Mouse (Mus musculus) thymus, postnatal 0 days (tissue): Measurements from ENCODE around the gene Med16. TPM values are rescaled to one million over a fixed set of nuclear protein-coding genes. Genes with fewer than 3 reads are reported as not detected.
A peak's percentile ranks its signal among the peaks of the same experiment; 100 is the strongest.
"Not testable (repeated sequence)": the region's sequence is repeated elsewhere in the genome, so short reads cannot be mapped to it uniquely, and the experiment has no call there.

Experiments used
- DNase-seq: peaks from one replicate; pipeline ENCODE4 v3.0.0-alpha.2; 2015; ENCODE audit warnings: low spot score
- polyA plus RNA-seq: library from polyadenylated mRNA; unstranded; fragments of >200 nt; fragmentation: Nextera tagmentation; extraction: Ambion mirVana; gene quantifications from 2 replicates; pipeline ENCODE4 v1.2.1, GENCODE M21; 2015

The Med16 gene
- polyA plus RNA-seq, 1 experiment from 2014 or later: 39.1 TPM

- not testable (repeated sequence) for DNase-seq
Measured at GRCm38 (mm10) chr10:79884938-79885337, 23.8 kb downstream of the Med16 start.

- DNase-seq: no peak
Measured at GRCm38 (mm10) chr10:79884446-79884845, 24.3 kb downstream of the Med16 start.

GRCm38 (mm10) chr10:79883297-79884084 lies 25.2 kb downstream of the Med16 start:
- DNase-seq: peak; percentile 78

- no peak for DNase-seq
Measured at GRCm38 (mm10) chr10:79881981-79882380, 26.7 kb downstream of the Med16 start.

GRCm38 (mm10) chr10:79880721-79881120 lies 28.0 kb downstream of the Med16 start:
- DNase-seq: no peak

GRCm38 (mm10) chr10:79879527-79879926 lies 29.2 kb downstream of the Med16 start:
- DNase-seq: no peak

GRCm38 (mm10) chr10:79877757-79878156 lies 31.0 kb downstream of the Med16 start:
- no peak for DNase-seq

- no peak for DNase-seq
Measured at GRCm38 (mm10) chr10:79877174-79877573, 31.5 kb downstream of the Med16 start.

- peak; percentile 31 for DNase-seq
Measured at GRCm38 (mm10) chr10:79874290-79874862, 34.3 kb downstream of the Med16 start, which contains the start of the genes Prtn3 and Plppr3. Gene Prtn3 (plus strand): TSS chr10:79874476. Gene Plppr3 (minus strand): TSS chr10:79874634.

GRCm38 (mm10) chr10:79873715-79874289 lies 34.9 kb downstream of the Med16 start:
- no peak for DNase-seq

GRCm38 (mm10) chr10:79873313-79873712 lies 35.4 kb downstream of the Med16 start:
- no peak for DNase-seq

GRCm38 (mm10) chr10:79872862-79873261 lies 35.9 kb downstream of the Med16 start:
- no peak for DNase-seq

- DNase-seq: no peak
Measured at GRCm38 (mm10) chr10:79871845-79872244, 36.9 kb downstream of the Med16 start.

- DNase-seq: no peak
Measured at GRCm38 (mm10) chr10:79866601-79867000, 42.1 kb downstream of the Med16 start.

- DNase-seq: no peak
Measured at GRCm38 (mm10) chr10:79865801-79866295, 42.9 kb downstream of the Med16 start.

- no peak for DNase-seq
Measured at GRCm38 (mm10) chr10:79865189-79865601, 43.5 kb downstream of the Med16 start.

- no peak for DNase-seq
Measured at GRCm38 (mm10) chr10:79864351-79865188, 44.2 kb downstream of the Med16 start.

- no peak for DNase-seq
Measured at GRCm38 (mm10) chr10:79862925-79863324, 45.8 kb downstream of the Med16 start.

GRCm38 (mm10) chr10:79862049-79862788 lies 46.5 kb downstream of the Med16 start:
- DNase-seq: no peak

GRCm38 (mm10) chr10:79861230-79862048 lies 47.3 kb downstream of the Med16 start:
- DNase-seq: no peak
